Mouse (Mus musculus) T-helper 1 cell (primary cell): ENCODE measurements around the gene Atp8a2.

Experiments used
- in situ Hi-C: fragments of 300-600 bp; cut with MboI, MseI; formaldehyde crosslinking; loops from one replicate; pipeline ENCODE4 v1.15.1; 2025; ENCODE audit warnings: high pct_unique_total_duplicates

Gene Atp8a2

DNA sequence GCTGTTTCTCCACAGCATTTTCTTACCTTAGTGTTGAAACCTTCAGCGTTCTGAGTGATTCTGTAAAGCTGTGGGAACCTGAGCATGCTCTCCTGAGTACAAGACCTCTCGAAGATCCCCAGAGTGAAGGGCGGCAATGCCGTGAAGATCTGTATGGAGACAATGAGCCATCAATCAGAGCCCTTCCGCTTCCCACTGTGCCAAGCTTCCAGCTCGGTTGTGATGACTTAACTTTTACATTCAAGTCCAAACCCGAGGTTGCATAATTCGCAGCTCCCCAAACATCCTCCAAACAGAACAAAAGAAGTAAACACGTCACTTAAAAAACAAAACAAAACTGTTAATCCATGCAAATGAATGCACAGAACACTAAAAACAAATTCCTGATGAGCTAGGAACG is 403.1 kb downstream of the Atp8a2 start:
- in situ Hi-C loops: loop anchor here (10.0 kb wide), 1 partner anchor 1759 kb away; no protein-coding TSS in a partner anchor

DNA sequence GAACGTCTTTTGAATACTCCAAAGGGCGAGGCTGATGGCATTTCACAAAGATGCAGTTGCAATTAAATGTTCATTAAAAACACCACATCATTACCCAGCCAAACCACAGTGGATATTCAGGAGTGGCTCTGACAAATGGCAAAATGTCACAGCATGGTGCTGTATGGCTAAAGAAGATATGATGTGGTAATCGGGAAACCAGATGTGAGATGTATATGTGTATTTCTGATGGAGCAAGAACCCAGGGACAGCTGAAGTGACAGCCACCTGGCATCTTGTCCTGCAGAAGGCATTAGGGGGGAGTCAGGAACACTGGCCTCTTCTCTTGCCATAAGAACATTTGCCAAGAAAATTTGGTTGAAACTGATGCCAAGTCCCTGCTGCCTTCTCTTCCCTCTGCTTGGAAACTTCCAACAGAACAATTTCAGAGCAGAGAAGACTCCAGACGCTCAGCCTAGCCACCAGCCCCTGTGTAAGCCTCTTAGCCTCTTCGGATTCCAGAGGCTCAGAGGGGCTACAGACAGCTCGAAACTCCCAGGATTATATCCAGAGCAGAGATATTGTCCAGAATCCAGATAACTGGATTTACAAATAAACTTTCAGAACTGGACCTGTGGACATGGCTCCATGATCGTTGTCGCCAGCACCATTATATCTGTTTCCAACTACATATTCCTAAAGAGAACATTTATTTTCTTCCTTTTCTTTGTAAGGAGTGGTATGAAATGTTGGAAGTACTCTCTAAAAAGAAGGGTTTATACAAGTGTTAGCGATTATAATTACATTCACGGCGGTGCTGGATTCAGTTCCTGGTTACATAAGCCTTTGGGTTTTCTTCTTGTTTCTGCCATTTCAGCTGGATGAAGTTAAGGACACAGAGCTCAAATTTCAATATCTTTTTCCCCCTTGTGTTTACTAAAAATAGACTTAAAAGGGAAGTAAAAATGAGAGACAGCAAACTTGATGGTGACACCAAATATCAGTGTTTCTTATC is 413.3 kb downstream of the Atp8a2 start:
- in situ Hi-C loops: no loop called here

DNA sequence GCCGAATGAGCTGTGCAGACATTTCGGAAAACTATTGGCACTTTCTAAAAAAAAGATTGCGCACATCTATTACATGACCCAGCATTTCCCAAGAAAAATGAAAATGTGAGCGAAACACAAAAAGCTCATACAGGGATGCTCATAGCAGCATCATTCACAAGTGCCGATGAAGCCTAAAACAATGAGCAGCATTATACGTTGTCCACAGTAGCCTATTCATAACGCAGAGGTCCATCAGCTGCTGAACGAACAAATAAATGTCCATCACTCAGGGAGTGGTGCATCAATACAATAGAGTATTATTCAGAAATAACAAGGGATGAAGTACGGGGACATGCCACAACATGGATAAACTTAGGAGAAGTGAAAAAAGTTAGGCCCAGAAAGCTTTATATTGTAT is 416.6 kb downstream of the Atp8a2 start:
- in situ Hi-C loops: no loop called here

DNA sequence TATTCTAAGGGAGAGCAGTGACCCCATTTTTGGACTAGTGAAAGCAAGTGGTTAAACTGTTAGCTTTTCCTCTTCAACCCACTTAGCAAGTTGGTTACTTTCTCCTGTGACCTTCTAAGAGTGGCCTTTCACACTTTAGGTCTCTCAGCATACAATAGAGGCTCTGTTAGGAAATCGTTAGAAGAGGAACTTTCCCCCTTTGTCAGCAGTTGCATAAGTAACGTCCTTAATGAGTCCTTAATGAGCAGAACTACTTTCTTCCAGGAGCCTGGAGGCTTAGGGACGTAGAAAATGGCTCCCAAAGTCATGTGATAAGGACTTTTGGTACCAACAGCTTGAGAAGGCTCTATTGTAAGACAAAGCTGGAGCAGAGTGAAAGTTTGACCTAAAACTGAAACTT is 434.8 kb downstream of the Atp8a2 start:
- in situ Hi-C loops: no loop called here

DNA sequence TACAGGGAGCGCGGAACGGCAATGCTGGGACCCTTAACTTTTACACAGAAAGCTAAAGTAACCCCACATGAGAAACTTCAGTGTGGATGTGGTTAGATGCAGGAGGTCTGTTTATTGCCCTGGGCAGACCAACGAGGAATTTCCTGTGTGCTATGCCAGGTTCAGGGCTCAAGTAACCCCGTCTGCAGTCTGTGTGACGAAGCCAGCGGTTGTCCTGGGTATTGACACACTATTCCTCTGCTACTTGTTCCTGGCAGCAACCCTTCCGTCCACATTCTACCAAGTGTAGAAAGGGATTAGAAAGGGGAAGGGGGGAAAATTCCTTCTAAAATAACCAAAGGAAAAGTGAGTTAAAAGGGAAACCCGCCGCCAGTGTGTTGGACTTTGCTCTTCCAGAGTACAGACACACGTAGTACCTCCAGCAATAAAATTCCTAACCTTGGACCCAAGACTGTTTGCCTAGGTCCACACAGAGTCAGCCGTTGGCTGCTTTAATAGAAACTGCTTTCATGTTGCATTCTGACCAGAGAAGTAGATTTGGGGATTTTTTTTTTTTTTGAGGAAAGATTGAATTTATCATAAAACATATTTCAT is 437.0 kb downstream of the Atp8a2 start:
- in situ Hi-C loops: no loop called here

DNA sequence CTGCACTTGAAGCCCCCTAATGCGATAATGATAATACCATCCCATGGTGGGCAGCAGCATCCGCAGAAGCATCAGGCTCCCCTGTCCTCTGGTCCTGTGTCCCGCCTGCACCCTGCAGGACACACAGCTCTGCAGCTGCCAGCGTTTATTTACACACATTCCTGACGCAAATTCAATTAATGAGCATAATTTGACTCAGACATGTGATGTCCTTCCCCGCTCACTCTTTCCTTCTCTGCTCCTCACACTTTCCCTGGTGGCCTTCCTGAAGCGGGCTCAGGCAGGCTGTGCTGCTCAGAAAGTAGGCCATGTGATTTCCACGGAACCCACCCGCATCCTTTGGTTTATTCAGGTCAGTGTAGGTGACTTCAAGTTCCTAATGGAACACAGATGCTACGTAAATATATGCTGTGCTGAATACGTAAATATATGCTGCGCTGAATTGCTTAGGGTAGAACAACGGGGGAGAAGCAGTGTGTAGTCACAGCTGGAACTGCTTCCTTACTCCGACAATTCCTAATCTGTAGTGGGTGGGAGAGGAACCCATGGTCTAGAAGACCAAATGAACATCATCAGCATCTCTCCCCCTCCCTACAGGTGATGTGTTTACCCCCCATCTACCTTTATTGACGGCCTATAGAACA is 437.7 kb downstream of the Atp8a2 start:
- in situ Hi-C loops: no loop called here

DNA sequence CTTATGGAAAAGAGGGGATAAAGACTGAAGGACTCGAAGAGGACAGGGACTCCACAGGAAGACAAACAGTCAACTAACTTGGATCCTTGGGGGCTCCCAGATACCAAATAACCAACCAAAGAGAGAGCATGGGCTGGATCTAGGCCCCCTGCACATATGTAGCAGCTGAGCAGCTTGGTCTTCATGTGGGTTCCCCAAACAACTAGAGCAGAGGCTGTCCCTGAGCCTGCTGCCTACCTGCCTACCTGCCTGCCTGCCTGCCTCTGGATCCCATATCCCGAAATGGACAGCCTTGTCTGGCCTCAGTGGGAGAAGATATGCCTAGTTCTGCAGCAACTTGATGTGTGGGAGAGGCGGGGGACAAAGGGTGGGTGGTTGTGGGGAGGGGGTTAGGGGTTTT is 444.6 kb downstream of the Atp8a2 start:
- in situ Hi-C loops: no loop called here

DNA sequence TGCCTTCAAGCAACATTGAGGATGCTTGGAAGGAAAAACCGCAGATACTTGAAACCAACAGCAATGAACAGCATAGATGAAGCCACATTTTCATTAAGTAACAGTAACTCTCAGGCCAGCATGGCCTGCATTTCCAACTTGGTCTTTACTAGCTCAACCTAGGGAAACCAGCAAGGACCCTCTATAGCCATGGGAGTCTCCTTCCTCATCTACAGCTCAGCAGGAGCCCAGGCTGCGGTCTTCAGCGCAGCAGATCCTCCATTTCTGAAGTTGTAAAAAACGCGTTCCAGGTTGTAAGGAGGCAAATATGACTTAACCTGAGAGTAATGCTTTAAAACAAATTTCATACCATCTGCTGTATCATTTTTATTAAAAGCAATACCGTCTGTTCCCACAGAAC is 447.0 kb downstream of the Atp8a2 start:
- in situ Hi-C loops: no loop called here

DNA sequence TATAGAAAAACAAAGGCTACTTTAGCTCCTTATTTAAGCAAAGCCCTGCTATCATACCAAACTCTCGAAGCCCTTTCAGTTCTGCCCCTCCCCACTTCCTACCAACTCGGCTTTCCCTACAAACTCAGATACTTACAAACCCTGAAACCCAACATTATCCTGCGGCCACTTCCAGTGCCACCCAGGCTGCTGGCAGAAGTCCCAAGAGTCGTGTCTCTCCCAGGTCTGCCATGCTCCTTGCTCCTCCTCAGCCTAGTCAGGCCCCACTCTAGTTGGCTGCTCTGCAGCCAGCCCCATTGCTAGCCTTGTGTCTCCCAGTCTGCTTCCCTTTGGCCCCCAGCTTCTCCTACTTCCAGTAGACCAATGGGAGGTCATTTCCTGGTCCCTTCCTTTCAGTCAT is 451.3 kb downstream of the Atp8a2 start:
- in situ Hi-C loops: no loop called here

DNA sequence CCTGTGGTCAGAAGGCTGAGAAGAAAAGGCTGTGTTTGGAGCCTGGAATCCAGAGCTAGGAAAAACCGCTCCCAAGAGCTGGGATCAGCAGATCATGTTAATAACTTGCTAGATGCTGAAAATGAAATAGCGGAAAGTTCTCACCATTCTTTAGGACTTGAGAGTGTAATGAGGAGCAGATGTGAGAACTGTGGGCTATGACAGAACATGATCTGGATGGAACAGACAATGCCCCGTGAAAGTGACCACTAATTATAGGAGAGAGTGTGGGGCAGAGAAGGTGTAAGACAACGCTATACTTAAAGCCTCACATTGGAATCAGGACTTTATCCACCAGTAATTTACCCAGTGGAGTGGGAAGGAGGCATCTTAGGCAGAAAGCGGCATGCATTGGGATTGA is 455.2 kb downstream of the Atp8a2 start:
- in situ Hi-C loops: no loop called here

DNA sequence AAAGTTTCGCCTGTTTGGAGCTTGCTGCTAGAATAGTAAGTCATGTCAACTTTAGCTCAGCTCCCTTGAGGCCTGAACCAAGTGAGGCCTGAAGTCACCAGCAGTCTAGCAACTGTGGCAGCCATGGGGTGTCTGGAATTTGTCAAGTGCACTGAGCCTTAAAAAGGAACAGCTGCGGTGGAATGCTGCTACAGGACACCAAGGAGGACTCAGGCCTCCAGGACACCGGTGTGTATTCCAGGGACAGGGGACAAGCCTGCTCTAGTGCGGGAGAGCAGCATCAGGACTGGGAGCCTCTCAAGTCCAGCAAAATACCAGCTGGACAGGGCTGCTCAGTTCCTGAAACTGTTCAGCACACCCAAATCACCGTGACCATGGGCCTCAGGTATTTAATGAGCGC is 457.5 kb downstream of the Atp8a2 start:
- in situ Hi-C loops: no loop called here

DNA sequence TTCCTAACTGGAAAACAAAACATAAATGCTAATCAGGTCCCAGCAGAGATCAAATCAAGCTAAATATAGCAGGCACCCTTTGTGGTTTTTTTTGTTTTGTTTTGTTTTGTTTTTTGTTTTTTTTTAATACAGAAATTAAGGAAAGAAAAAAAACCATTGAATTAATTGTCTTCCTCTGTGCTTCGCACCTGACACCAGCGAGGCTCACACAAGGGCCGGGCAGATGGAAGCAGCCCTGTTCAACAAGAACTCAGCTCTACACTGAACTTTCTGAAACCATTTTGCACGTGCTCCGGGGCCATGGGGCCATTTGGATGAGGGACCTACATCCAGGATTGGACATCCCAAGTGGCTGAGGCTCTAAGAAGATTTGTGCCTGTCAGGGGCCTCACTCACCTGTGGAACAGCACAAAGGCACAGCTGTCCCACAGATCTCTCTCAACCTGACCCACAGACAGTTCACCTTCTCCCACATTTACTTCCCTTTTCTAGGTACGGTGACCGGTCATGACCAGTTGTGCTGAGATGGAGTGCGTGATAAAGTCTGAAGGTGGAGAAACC is 459.2 kb downstream of the Atp8a2 start:
- in situ Hi-C loops: no loop called here

DNA sequence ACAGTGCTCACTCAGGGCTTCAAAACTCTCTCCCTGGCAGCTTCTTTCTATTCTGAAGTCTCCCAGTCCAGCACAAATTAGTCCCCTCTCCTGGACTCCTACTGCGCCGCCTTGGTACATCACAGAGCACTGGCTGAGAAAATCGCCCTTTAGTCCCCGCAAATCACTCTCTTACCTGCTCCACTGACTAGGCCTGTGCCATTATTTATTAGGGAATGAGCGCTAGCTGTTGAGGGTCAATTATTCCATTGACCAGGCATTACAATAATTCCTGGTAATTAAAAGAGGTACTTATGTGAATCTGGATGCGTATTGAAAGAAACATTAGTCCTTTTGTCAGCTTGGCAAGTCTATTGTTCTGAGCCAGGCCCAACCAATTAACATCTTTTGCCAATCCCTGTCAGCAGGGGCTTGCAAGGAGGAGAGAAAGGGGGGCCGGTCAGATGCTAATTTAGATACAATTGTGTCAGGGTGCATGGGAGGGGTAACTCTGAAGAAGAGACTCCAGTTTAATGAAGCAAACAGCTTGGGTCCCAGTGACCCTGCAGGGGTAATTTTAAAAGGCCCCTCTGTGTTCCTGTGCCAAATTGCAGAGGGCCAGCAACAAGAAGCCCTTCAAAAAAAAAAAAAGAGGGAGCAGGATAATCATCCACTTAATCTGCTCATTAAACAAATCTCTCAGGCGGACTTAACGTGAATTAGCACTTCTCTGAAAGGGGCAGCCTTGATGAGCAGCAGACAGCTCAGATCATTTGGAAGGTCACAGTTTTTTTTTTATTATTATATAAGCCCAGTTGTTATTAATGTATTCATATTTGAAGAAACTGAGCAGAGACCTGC is 459.9 kb downstream of the Atp8a2 start:
- in situ Hi-C loops: no loop called here

DNA sequence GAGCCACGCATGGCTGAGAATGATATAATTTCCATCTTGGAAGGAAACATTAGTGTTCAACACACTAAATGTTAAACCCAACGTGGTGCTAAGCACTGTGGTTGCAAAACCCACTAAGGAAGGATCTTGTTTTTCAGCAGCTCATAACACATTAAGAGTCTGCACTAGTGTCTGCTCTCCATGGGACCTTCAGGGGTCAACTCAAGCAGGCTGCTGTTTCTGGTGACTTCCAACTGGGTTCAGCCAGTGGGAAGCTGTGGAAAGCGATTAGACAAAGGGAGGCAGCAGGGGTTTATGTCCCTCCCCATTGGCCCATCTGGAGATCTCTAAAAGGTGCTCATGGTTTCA is 467.0 kb downstream of the Atp8a2 start:
- in situ Hi-C loops: no loop called here

DNA sequence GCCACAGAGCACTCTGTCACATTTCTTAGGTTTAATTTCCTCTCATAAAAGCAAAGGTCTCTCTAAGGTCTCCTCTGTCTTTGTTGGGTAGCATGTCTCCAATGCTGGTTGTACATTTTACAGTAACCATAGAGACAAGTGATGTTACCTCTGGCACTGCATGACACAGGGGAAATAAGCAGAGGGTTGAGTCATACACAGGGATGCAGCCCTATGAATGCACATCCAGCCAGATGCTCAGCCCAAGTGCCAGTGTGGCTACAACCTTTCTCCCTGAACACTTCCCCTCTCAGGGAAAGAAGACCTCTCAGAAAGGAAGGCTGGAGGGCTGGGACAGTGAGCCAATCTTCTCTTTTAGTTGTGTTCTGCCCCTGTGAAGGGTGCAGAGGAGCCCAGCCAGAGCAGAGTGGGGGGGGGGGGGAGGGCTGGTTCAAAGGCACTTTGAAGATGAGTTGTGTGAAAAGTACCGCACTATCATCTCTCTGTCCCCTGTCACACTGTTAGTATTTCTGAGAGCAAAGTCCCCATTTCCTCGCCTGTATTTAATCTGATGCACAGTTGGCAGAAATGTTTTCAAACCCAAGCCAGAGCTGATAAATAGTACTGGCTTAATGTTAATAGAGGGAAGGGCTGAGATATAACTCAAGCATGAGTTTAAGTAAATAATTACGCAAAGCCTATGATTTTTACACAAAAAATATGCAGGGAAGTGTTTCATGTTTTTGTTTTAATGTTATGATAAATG is 467.5 kb downstream of the Atp8a2 start:
- in situ Hi-C loops: no loop called here

DNA sequence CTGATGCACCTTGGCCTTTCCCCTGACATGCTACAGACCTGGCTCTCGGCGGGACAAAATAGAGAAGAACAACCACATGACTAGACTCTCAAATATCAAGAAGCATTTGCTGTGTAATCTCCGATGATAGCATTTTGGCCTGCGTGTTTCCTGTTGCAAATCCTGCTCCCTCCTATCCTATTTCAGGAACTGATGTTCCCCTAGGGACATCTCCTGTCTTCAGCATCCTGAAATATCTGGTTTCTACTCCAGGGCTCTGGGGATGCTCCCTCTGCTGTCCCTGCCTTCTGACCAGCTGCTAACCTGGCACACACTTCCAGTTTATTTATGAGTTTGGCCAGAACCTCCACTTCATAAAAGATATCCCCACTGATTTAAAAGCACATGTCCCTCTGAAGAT is 470.0 kb downstream of the Atp8a2 start:
- in situ Hi-C loops: no loop called here

DNA sequence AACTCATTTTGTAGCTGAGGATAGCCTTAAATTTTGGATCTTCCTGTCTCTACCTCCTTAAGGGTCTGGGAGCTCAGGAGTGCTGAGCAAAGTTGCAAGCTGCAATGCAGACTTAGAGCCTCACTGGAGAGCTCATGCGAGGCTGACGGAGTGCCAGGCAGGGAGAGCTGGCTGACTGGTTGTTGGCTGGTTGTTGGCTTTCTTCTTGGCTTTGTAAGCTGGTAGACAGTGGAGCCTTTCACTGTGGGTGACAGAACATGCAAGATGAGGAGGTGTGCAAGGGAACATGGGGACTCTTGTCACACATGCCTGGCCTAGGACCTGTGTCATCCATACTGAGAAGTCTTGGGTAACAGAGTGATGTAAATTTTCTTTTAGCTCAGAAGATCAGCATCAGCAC is 473.8 kb downstream of the Atp8a2 start:
- in situ Hi-C loops: no loop called here

DNA sequence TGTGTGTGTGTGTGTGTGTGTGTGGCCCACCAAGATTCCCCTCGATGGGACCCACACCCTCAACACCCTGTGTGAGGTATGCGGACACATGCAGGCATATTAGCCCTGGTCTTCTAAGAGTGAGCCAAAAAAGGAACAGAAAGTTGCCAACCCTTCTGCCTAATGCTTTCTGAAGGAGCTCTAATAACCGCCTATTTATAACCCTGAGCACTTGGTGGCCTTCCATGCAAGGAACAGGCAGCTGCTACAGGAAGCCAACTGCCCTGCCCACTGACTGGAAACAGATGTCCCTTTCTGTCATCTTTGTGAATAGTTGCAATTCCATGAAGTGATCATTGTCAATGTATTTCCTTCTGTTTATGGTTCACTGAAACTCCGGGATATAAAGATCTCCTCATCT is 475.0 kb downstream of the Atp8a2 start:
- in situ Hi-C loops: no loop called here

DNA sequence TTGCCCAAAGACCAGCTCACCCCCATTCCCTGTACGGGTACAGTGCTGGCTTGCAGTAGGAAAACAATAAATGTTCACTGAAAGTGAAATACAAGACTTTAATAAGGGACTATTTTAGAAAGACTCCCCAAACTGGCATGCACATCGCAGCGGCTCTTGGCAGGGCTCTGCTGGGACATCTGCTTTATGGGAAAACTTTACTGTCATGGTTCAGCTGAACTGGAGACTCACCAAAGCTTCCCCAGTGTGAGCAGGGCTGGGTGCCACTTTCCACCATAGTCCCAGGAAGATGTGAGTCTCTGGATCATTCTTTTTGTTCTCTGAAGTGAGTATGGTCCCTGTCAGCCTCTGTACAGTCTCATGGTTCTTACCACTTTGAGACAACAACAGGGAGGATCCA is 475.6 kb downstream of the Atp8a2 start:
- in situ Hi-C loops: no loop called here

DNA sequence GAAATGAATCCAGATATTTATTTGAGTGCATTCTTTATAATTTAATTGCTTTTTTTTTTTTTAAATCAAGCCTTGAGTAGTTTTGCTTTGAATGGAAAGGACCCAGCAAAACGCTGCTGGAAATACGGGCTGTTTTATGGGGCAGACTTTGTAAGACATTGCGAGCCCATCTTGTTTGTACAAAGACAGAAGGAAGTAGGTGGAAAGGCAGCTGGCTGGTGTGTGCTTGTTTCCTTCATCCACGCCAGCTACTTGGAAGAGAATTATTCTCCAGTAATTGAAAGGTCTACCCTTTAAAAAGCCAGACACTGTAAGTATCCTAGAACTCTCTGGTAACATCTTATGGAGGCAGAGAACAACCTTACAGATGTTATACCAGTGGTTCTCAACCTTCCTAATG is 476.6 kb downstream of the Atp8a2 start:
- in situ Hi-C loops: no loop called here
